Mouse (Mus musculus) heart, postnatal 14 days (tissue): ENCODE measurements around the gene Iqch. TPM values are rescaled to one million over a fixed set of nuclear protein-coding genes. Genes with fewer than 3 reads are reported as not detected.
A peak's percentile ranks its signal among the peaks of the same experiment; 100 is the strongest.
"Not testable (repeated sequence)": the region's sequence is repeated elsewhere in the genome, so short reads cannot be mapped to it uniquely, and the experiment has no call there.

ENCODE experiments used
- DNase-seq, 2 experiments: peaks; one replicate each; pipeline ENCODE4 v3.0.0; 2021 to 2022
- intact Hi-C: fragments of 180-260 bp; cut with DNase I; formaldehyde crosslinking; loops from one replicate; pipeline ENCODE4 v1.15.1; 2025
- total RNA-seq, 2 experiments: library from RNA; stranded (reverse); gene quantifications; 2 replicates each; pipeline ENCODE4 v1.2.3; 2021

Iqch gene
- total RNA-seq, 2 experiments from 2014 or later = not detected

DNA sequence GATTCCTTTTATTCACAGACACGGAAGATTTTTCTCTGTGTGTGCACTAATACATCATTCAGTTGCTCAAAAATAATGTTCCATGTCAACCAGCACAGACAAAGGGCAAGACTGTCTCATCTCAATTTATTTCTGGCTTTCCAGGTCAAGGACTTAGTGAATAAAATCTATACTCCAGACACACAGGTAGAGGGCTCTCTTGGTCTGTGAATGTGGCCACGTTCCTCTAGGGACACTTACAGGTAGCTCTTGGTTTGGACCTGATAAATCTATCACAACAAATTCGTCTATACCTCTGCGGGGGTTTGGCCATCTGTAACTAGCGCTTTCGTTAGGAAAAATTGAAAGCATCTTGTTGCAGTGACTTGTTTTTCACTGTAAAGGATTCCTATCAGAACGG, 29.4 kb downstream of the Iqch start:
- no peak for DNase-seq
- intact Hi-C loops = no loop called here

DNA sequence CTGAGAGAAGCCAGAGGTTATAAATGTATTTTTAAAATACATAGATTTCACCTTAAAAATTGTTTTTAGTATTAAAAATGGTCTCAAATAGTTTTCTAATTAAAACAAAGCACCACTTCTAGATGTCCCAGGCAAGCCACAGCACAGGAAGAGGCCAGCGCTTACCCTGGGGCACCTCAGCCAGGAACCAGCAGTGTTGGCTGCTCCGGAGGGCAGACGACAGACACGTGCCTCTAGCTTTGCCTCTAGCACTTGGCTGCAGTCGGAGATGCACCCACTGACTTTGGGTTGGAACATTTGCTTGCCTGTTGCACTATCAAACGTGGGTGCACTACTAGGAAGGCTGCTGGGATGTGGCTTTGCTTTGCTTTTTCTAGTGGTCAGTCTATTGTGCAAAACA, 30.4 kb downstream of the Iqch start:
- intact Hi-C loops = no loop called here
- no peak for DNase-seq

DNA sequence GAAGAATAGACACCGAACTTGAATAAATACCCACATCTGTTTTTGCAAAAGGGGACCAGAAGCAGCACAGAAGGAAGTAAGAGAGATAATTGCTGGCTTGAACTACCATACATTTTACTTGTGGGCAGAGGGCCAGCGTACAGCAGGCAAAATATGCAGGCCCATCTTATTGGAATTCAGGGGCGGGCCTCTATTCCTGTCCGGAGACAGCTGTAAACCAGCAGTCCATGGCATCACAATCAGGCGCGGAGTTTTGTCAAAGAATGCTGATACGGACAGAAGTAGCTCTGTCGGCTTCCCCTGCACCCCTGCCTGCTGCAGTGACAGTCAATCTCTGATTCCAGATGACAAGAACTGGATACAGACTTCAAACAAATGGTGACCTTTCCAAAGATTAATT, 33.5 kb downstream of the Iqch start:
- intact Hi-C loops = no loop called here
- peak; percentile 24 for DNase-seq

GRCm38 (mm10) chr9:63568314-63568713, 34.0 kb downstream of the Iqch start:
- no peak for DNase-seq
- intact Hi-C loops = no loop called here

GRCm38 (mm10) chr9:63563436-63563835, 38.9 kb downstream of the Iqch start:
- intact Hi-C loops = no loop called here
- DNase-seq = no peak

- DNase-seq = no peak
- intact Hi-C loops = no loop called here
Measured at GRCm38 (mm10) chr9:63561931-63562330, 40.4 kb downstream of the Iqch start.

DNA sequence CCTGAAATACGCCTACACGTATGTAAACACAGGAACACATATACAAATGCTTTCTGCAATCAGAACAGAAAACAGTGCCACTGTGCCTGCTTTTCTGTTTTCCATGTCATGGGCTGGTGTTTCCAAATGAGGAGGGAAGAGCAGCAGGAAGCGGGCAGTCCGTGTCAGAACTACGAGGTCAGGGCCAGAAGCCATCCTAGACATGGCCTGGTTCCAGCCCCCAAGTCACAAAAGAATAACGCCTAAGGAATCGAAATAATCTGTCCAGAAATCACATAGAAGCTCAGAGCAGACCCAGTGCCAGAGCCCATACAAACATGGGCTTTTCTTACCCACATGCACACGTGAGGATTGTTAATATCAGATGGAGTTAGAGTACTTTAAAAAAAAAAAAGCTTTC, 45.4 kb downstream of the Iqch start:
- DNase-seq = no peak
- intact Hi-C loops = no loop called here

- DNase-seq = no peak
- intact Hi-C loops = no loop called here
Measured at GRCm38 (mm10) chr9:63556316-63556715, 46.0 kb downstream of the Iqch start.

DNA sequence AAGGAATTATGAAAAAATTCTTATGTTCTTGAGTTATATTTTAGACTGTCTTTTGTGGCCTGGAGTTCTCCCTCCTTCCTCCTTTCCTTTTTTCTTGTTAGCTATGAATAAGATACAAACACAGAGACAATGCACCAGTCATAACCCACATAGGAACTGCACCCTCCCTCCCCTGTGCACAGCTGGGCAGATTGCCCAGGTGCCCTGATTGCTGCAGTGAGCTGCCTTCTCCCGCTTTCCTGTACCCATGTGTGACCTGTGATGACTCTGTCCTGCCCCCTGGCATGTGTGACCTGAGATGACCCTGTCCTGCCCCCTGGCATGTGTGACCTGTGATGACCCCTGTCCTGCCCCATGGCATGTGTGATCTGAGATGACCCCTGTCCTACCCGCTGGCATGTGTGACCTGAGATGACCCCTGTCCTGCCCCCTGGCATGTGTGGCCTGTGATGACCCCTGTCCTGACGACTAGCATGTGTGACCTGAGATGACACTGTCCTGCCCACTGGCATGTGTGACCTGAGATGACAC, 46.8 kb downstream of the Iqch start:
- intact Hi-C loops = no loop called here
- peak; percentile 30 to 49 for DNase-seq

DNA sequence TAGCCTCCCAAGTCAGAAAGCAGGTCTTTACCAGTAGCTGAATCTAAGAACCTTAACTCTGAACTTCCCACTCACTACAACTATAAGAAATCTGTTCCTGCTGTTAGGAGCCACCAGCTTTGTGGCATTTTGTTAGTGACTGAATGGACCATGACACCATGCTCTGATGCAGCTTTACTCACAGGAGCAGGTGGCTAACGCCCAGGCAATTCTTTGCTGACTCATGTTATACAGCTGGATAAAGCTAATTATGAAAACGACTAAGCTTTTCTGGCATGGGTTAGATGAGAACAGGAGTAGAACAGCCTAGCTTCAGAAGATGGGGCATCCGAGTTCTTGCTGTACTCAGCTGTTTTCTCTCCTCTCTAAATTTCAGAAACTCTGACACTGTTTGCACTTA, 48.7 kb downstream of the Iqch start:
- DNase-seq = no peak
- intact Hi-C loops = no loop called here

DNA sequence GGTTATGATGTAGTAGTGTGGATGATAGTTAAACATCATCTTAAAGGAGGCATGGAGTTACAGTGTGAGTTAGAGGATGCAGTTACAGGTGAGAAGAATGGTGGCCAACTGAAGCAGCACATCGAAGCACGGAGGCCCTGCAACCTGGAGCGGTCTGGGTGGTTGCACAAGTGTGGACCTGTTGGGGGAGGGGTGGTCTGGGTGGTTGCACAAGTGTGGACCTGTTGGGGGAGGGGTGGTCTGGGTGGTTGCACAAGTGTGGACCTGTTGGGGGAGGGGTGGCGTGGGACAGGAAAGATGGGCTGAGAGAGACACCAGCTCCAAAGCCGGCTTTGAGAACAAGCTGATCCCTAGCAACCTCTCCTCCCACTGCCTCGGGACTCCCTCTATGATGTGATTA, 51.6 kb downstream of the Iqch start:
- intact Hi-C loops, DNase-seq: not testable (repeated sequence)

DNA sequence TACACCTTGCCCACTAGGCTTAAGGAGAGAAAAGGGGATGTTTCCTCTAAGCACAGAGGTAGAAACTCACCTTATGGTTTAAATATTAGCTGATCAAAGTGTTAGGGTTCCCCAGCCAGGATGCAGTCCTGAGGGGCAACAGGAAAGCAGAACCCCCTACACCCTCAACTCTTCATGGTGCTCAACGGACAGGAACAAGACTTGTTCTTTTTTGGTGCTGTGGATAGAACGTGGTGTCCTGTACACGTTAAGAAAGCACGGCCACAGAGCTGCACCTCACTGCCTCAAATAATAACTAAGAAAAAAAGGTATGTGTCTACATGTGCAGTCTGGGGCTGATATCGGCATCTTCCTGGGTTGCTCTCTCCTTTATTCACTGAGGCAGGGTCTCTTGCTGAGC, 53.3 kb downstream of the Iqch start:
- no peak for DNase-seq
- intact Hi-C loops = no loop called here

- DNase-seq = no peak
- intact Hi-C loops = no loop called here
Measured at GRCm38 (mm10) chr9:63541926-63542325, 60.4 kb downstream of the Iqch start.

GRCm38 (mm10) chr9:63541301-63541700, 61.0 kb downstream of the Iqch start:
- intact Hi-C loops = no loop called here
- DNase-seq = no peak

GRCm38 (mm10) chr9:63537489-63537888, 64.8 kb downstream of the Iqch start:
- no peak for DNase-seq

GRCm38 (mm10) chr9:63535042-63535441, 67.3 kb downstream of the Iqch start:
- intact Hi-C loops = no loop called here

More at GRCm38 (mm10) chr9:63537489-63537888, 64.8 kb downstream of the Iqch start:
- intact Hi-C loops = no loop called here

DNA sequence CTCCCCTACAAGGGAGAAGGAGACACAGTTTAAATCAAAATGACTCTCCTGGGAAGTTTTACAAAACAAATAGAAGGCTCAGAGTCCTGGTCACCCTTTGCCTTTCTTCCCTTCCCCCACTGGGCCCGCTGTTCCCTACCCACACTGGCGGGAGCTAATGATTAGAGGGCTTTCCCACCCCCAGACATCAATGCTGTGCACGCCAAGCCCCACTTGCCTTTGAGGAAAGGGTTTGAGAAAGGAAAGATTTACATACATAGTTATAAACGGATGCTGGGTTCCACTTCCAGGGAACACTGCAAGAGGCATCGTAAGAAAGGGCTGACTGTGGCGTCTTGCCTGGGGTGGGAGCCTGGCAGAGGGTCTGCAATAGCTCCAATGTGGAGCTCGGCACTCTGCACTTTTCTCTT, 67.9 kb downstream of the Iqch start:
- intact Hi-C loops = no loop called here
- no peak for DNase-seq

More at GRCm38 (mm10) chr9:63535042-63535441, 67.3 kb downstream of the Iqch start:
- DNase-seq = no peak

DNA sequence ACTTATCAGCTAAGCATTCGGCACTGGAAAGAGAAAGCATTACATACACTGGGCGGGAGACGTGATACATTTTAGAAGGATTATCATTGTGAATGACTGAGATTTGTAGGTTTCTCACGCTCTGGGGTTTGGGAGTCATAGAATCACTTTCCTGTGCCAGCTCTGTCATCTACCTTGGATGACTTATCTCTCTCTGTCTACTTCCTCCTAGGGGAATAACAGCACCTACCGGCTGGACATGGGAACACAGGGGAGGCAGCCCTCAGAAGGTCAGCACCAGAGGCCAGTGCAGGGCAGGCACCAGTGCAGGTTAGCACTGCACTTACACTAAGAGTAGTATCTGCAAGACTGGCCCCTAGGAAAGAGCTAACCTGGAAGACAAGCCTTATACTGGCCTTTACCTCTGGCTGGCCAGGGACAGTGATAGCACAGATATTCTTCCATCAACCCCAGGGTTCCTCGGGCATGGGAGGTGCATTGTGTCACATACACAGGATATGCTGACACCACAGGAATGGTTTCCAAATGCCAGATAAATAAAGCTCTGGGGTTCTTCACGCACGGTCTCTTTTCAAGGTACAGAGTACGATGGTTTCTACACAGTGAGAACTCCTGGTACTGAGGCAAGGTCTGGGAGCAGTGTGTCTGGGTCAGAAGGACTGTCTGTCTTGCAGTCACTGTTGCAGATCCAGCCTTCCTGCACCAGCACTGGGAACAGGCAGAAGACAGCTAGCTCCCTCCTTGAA, 69.2 kb downstream of the Iqch start:
- no peak for DNase-seq
- intact Hi-C loops = no loop called here

DNA sequence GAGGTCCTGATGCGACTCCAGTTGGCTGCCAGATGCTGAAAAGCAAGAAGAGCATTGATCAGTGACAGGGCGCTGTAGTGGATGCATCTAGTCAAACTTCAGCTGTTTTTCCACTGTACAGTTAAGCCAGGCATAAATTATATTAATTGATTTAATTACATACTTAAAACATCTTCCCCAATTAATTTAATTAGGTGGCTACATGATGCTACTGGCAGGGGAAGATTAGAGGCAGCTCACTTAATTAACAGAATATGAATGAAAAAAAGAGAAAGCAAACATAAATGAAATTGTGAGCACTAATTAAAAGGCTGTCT, 78.4 kb downstream of the Iqch start:
- intact Hi-C loops = no loop called here
- no peak for DNase-seq

DNA sequence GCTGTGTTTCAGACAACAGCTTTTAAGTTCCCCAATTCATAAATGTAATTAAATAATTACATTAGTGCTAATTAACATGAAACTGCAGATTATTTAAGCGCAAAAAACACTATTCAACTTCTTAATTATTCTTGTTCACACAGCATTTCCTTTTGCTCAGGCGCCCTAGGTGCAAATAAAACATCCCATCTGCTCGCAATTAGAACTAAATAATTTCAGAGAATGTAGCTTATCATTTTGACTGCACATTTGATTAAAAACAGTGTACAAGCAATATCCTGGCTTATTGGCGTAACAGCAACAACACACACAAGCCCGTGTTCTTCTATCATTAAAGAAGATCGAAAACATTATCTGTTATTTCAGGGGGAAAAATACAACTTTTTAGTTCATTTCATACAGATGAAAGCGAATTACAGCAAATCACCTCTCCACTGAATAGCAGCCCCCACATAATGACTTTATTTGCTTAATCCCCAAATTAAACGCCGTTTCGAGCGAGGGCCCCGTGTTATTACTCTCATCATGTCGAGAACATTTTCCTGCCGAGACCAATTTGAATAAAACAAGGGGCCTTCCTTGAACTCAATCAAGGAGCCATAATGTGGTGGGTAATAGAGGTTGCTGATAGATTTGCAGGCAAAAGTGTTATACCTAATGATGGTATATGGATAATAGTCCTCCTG, 78.9 kb downstream of the Iqch start:
- DNase-seq = no peak
- intact Hi-C loops = no loop called here

DNA sequence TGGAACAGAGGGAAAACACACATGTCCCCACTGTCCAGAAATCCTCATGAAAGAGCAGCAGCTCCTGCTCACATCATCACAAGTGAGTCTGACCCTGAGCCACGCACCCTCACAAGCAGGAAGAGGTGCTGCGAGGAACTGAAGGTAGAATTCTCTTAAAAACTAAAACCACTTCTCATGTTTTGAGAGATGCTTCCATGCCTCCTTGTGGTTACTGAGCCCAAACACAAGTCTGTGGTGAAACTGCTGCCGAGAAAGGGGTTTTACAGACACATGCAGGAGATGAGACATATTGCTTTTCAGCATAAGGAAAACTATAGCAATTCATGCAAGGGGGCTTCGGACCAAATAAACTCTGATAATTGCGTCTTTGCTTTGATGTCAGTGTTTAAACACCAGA, 89.4 kb downstream of the Iqch start:
- intact Hi-C loops = no loop called here

GRCm38 (mm10) chr9:63511034-63511433, 91.3 kb downstream of the Iqch start:
- no peak for DNase-seq
- intact Hi-C loops = no loop called here

More for the DNA sequence above, 89.4 kb downstream of the Iqch start:
- no peak for DNase-seq
